7 mouse cellular contexts compared by ENCODE assay signal in the genomic region with DNA sequence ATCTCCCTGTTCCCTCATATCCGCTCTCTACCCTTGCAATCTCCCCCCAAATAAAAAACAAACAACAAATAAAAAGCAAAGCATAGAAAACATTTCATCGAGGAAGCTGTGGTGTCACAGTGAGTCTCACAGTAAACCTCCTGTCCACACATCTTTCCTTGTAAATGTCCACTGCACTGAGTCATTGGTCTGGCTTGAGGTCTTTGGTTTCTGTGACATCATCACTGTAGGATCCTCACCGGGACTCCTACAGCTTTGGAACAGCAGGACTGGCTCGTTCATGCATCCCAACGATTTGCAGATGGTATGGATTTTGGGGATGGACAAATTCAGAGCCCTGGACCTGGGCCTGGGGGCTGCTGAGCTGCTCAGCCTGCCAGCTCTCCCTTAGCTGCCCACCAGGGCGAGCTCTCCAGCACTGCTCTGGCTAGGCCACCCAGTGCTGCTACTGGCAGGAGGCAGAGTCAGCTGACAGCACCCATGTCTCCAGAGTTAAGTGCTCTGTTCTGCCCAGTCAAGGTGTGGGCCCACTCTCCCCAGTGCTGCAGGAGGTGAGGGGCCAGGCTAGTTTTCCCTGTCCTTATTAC. TPM values are rescaled to one million over a fixed set of nuclear protein-coding genes. Genes with fewer than 3 reads are reported as not detected.
DNase-seq lines count a peak whose midpoint lies in the region; ATAC-seq and TF ChIP-seq lines count a peak whose summit lies in the region.
"Not testable (repeated sequence)": the region's sequence is repeated elsewhere in the genome, so short reads cannot be mapped to it uniquely, and the experiment has no call there.

No protein-coding gene starts in this region.

- H3K9ac ChIP-seq in intestine, postnatal 0 days (ENCODE audit: low read depth, low read length); limb, embryonic 11.5 days (ENCODE audit: low read length): not testable (repeated sequence)

- not testable (repeated sequence) for H3K9me3 ChIP-seq in embryonic facial prominence, embryonic 10.5 days; intestine, postnatal 0 days (ENCODE audit: control insufficient read depth); limb, embryonic 11.5 days (ENCODE audit: control insufficient read depth, low read length)

- H3K4me3 ChIP-seq in embryonic facial prominence, embryonic 10.5 days; gastrocnemius, adult 2 months; intestine, postnatal 0 days (ENCODE audit: low read depth, low read length); limb, embryonic 11.5 days (ENCODE audit: low read depth, low read length): not testable (repeated sequence)

- DNase-seq in NIH3T3 (ENCODE audit: low read depth): peak; percentile 70
- DNase-seq in embryonic facial prominence, embryonic 10.5 days (ENCODE audit: low spot score): peak; percentile 40
- DNase-seq in gastrocnemius, adult 2 months: peak; percentile 41
- DNase-seq in limb, embryonic 11.5 days (ENCODE audit: low spot score): not testable (repeated sequence)
- peak; percentile 28 for DNase-seq in lung, postnatal 14 days
- DNase-seq in retina, embryonic 14.5 days (ENCODE audit: low spot score): peak; percentile 34

- 66% methylated on average over 6 of the region's 6 CpGs for WGBS in embryonic facial prominence, embryonic 10.5 days
- WGBS in intestine, postnatal 0 days: 74% methylated on average over 6 of the region's 6 CpGs
- WGBS in limb, embryonic 11.5 days: 67% methylated on average over 6 of the region's 6 CpGs

- ATAC-seq in intestine, postnatal 0 days: not testable (repeated sequence)
- peak; percentile 49; the same call in 1 of the 2 replicates for ATAC-seq in limb, embryonic 11.5 days (ENCODE audit: insufficient number of reproducible peaks, low FRiP score, low TSS enrichment, low read depth)

- H3K36me3 ChIP-seq in embryonic facial prominence, embryonic 10.5 days (replicated peaks): peaks cover 45% of the 10 kb centered on the region
- peaks cover 11% of the 10 kb centered on the region for H3K36me3 ChIP-seq in intestine, postnatal 0 days (ENCODE audit: control insufficient read depth, insufficient read depth)
- peaks cover 11% of the 10 kb centered on the region for H3K36me3 ChIP-seq in limb, embryonic 11.5 days (ENCODE audit: control insufficient read depth, insufficient read depth, low read length)

- not testable (repeated sequence) for H3K27me3 ChIP-seq in embryonic facial prominence, embryonic 10.5 days (replicated peaks; ENCODE audit: low read depth, poor library complexity, severe bottlenecking); intestine, postnatal 0 days (replicated peaks; ENCODE audit: control insufficient read depth, insufficient read depth, low read length); limb, embryonic 11.5 days (ENCODE audit: control insufficient read depth, insufficient read depth, low read length)

- TF ChIP-seq CTCF in gastrocnemius, adult 2 months (IDR thresholded peaks at IDR 0.05): not testable (repeated sequence)
- peak; percentile 33 for TF ChIP-seq CTCF in intestine, postnatal 0 days (IDR thresholded peaks at IDR 0.05; ENCODE audit: low read depth)

- H3K27ac ChIP-seq in embryonic facial prominence, embryonic 10.5 days (replicated peaks); gastrocnemius, adult 2 months; intestine, postnatal 0 days (ENCODE audit: low read depth, low read length); limb, embryonic 11.5 days (replicated peaks; ENCODE audit: low read depth, low read length): not testable (repeated sequence)

- not testable (repeated sequence) for H3K4me2 ChIP-seq in intestine, postnatal 0 days (replicated peaks; ENCODE audit: low read depth); limb, embryonic 11.5 days (ENCODE audit: low read depth, severe bottlenecking)

- intact Hi-C loops in gastrocnemius, adult 2 months (cut with DNase I): not testable (repeated sequence)

- H3K4me1 ChIP-seq in embryonic facial prominence, embryonic 10.5 days: peaks cover 18% of the 10 kb centered on the region; the same call in 1 of the 2 replicates
- not testable (repeated sequence) for H3K4me1 ChIP-seq in intestine, postnatal 0 days (replicated peaks; ENCODE audit: control insufficient read depth, insufficient read depth, low read length); limb, embryonic 11.5 days (ENCODE audit: control insufficient read depth, insufficient read depth, low read length)

RNA-seq across cellular contexts. Expression of gene 2810006K23Rik, which starts 14.0 kb away (rescaled TPM):
- polyA plus RNA-seq in embryonic facial prominence, embryonic 10.5 days (2016; fragmentation: Nextera tagmentation; extraction: Ambion mirVana): 20.9 and 25.2 TPM in 2 replicates
- 1 to 10 TPM; 6.2 to 8.7 TPM for total RNA-seq in gastrocnemius, adult 2 months (2021)
- polyA plus RNA-seq in intestine, postnatal 0 days (2015; fragmentation: Nextera tagmentation; extraction: Ambion mirVana): 5.0 TPM in 2 replicates
- polyA plus RNA-seq in limb, embryonic 11.5 days (2014; fragmentation: Nextera tagmentation; extraction: Ambion mirVana): 14.0 and 17.6 TPM in 2 replicates

RNA-seq across cellular contexts. Expression of gene Mphosph9, which starts 14.1 kb away (rescaled TPM):
- polyA plus RNA-seq in embryonic facial prominence, embryonic 10.5 days (2016; fragmentation: Nextera tagmentation; extraction: Ambion mirVana): 19.0 and 21.2 TPM in 2 replicates
- 1 to 10 TPM; 2.7 to 3.4 TPM for total RNA-seq in gastrocnemius, adult 2 months (2021)
- 2.5 and 2.6 TPM in 2 replicates for polyA plus RNA-seq in intestine, postnatal 0 days (2015; fragmentation: Nextera tagmentation; extraction: Ambion mirVana)
- polyA plus RNA-seq in limb, embryonic 11.5 days (2014; fragmentation: Nextera tagmentation; extraction: Ambion mirVana): 18.1 and 18.3 TPM in 2 replicates

RNA-seq across cellular contexts. Expression of gene Cdk2ap1, which starts 21.0 kb away (rescaled TPM):
- polyA plus RNA-seq in embryonic facial prominence, embryonic 10.5 days (2016; fragmentation: Nextera tagmentation; extraction: Ambion mirVana): 72.0 and 78.0 TPM in 2 replicates
- 100 to 1,000 TPM; 140 to 141 TPM for total RNA-seq in gastrocnemius, adult 2 months (2021)
- 43.3 and 53.6 TPM in 2 replicates for polyA plus RNA-seq in intestine, postnatal 0 days (2015; fragmentation: Nextera tagmentation; extraction: Ambion mirVana)
- 300 and 440 TPM in 2 replicates for polyA plus RNA-seq in limb, embryonic 11.5 days (2014; fragmentation: Nextera tagmentation; extraction: Ambion mirVana)
